Mouse (Mus musculus): ENCODE measurements at regions not wholly inside any gene's neighbourhood (a gene's known extent, or its start where the extent isn't known, plus 50 kb on each side); places are given as distances from the start of the nearest gene placed in this dataset.

GRCm38 (mm10) chr8:62678166-62678565 lies 272.6 kb upstream of the Spock3 start:
- no peak for ATAC-seq (replicated peaks; ENCODE audit: low FRiP score, low TSS enrichment, low read depth)
- H3K36me3 ChIP-seq (ENCODE audit: control insufficient read depth, insufficient read depth, low read length): no peaks in the 10 kb centered on the region
- WGBS: 69% methylated on average over 5 of the region's 5 CpGs

GRCm38 (mm10) chr8:62684229-62684628 lies 266.6 kb upstream of the Spock3 start:
- Histone ChIP-seq H3K4me2 (ENCODE audit: low read length) (no peak overlapping the region), H3K36me3 (ENCODE audit: control insufficient read depth, insufficient read depth, low read length) (no peaks in the 10 kb centered on the region), H3K27ac (ENCODE audit: low read depth) (no peak overlapping the region), H3K27me3 (replicated peaks; ENCODE audit: control insufficient read depth, insufficient read depth, low read length) (no peaks in the 10 kb centered on the region), H3K9ac (ENCODE audit: low read length) (no peak overlapping the region), H3K9me3 (ENCODE audit: control insufficient read depth, low read length) (no peaks in the 10 kb centered on the region), H3K4me1 (replicated peaks; ENCODE audit: control insufficient read depth, insufficient read depth, low read length) (peaks cover 9% of the 10 kb centered on the region; the same call in 1 of the 2 replicates), H3K4me3 (ENCODE audit: low read depth, low read length) (no peak overlapping the region)
- no peak for ATAC-seq (replicated peaks; ENCODE audit: low FRiP score, low TSS enrichment, low read depth)
- DNase-seq (ENCODE audit: low spot score): no peak
- 68% methylated on average over 1 of the region's 1 CpGs for WGBS

More at GRCm38 (mm10) chr8:62678166-62678565, 272.6 kb upstream of the Spock3 start:
- no peak overlapping the region for H3K27ac ChIP-seq (ENCODE audit: low read depth)
- no peak overlapping the region for H3K4me3 ChIP-seq (ENCODE audit: low read depth, low read length)
- no peak overlapping the region for H3K9ac ChIP-seq (ENCODE audit: low read length)
- no peaks in the 10 kb centered on the region for H3K27me3 ChIP-seq (replicated peaks; ENCODE audit: control insufficient read depth, insufficient read depth, low read length)
- no peaks in the 10 kb centered on the region for H3K9me3 ChIP-seq (ENCODE audit: control insufficient read depth, low read length)
- no peaks in the 10 kb centered on the region for H3K4me1 ChIP-seq (replicated peaks; ENCODE audit: control insufficient read depth, insufficient read depth, low read length)
- no peak for DNase-seq (ENCODE audit: low spot score)
- H3K4me2 ChIP-seq (ENCODE audit: low read length): no peak overlapping the region

DNA sequence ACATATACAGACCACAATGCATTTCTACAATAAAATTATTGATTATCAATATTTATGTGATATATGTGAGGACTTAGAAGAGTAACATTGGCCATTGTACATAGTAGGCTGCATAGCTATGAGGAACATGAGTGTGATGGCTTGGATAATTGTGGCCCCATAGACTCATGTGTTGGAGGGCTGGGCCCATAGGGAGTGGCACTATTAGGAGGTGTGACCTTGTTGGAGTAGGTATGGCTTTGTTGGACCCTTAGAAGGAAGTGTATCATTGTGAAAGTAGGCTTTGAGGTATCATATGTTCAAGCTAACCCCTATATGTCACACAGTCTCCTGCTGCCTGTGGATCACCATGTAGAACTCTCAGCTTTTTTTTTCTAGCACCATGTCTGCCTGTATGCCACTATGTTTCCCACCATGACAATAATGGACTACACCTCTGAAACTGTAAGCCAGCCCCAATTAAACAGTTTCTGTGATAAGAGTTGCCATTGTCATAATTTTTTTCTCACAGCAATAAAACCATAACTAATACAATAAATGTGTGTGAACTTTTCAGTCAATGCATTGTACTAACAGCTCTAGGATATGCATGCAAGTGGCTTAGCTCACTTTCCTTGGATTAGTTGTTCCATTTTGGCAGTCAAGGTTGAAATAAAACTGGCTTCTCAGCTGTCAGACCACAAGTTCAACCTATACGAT lies 265.3 kb upstream of the Spock3 start:
- no peaks in the 10 kb centered on the region for H3K36me3 ChIP-seq (ENCODE audit: control insufficient read depth, insufficient read depth, low read length)
- DNase-seq (ENCODE audit: low spot score): no peak
- H3K9me3 ChIP-seq (ENCODE audit: control insufficient read depth, low read length): no peaks in the 10 kb centered on the region
- H3K4me2 ChIP-seq (ENCODE audit: low read length): no peak overlapping the region
- WGBS: 18% methylated on average over 1 of the region's 1 CpGs
- ATAC-seq (replicated peaks; ENCODE audit: low FRiP score, low TSS enrichment, low read depth): 0 out of 2 replicates have a peak, but pooled peaks have one; percentile 38
- no peak overlapping the region for H3K27ac ChIP-seq (ENCODE audit: low read depth)
- H3K4me1 ChIP-seq (replicated peaks; ENCODE audit: control insufficient read depth, insufficient read depth, low read length): peaks cover 9% of the 10 kb centered on the region; the same call in 1 of the 2 replicates
- H3K4me3 ChIP-seq (ENCODE audit: low read depth, low read length): no peak overlapping the region
- no peak overlapping the region for H3K9ac ChIP-seq (ENCODE audit: low read length)
- no peaks in the 10 kb centered on the region for H3K27me3 ChIP-seq (replicated peaks; ENCODE audit: control insufficient read depth, insufficient read depth, low read length)

DNA sequence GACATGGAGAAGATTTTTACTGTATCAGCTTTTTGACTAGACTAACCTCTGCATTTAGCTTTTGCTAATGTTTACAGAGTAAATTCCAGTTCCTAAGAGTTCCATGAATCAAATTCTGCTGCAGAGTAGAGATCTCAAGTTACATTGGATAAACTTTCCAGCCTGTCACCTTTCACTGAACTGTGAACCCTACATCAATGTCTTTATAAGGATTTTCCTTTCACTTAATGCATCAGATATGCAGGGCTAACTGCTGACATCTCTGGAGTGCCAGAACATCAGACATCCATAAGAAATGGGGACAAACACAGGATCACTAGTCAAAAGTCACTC lies 264.8 kb upstream of the Spock3 start:
- Histone ChIP-seq H3K9me3 (ENCODE audit: control insufficient read depth, low read length) (no peaks in the 10 kb centered on the region), H3K36me3 (ENCODE audit: control insufficient read depth, insufficient read depth, low read length) (no peaks in the 10 kb centered on the region), H3K9ac (ENCODE audit: low read length) (no peak overlapping the region), H3K4me1 (replicated peaks; ENCODE audit: control insufficient read depth, insufficient read depth, low read length) (peaks cover 9% of the 10 kb centered on the region; the same call in 1 of the 2 replicates), H3K27ac (ENCODE audit: low read depth) (no peak overlapping the region), H3K4me3 (ENCODE audit: low read depth, low read length) (no peak overlapping the region), H3K4me2 (ENCODE audit: low read length) (no peak overlapping the region), H3K27me3 (replicated peaks; ENCODE audit: control insufficient read depth, insufficient read depth, low read length) (no peaks in the 10 kb centered on the region)
- ATAC-seq (replicated peaks; ENCODE audit: low FRiP score, low TSS enrichment, low read depth) (peak; percentile 52; the same call in 1 of the 2 replicates), DNase-seq (ENCODE audit: low spot score) (no peak)

All from intestine, embryonic 14.5 days (tissue).